Mouse (Mus musculus) thymus, postnatal 0 days (tissue): ENCODE results near the gene Icosl. TPM values are rescaled to one million over a fixed set of nuclear protein-coding genes. Genes with fewer than 3 reads are reported as not detected.
"Not testable (repeated sequence)": the region's sequence is repeated elsewhere in the genome, so short reads cannot be mapped to it uniquely, and the experiment has no call there.

Experiments
- DNase-seq: peaks from one replicate; pipeline ENCODE4 v3.0.0-alpha.2; 2015; ENCODE audit warnings: low spot score
- polyA plus RNA-seq: library from polyadenylated mRNA; unstranded; fragments of >200 nt; fragmentation: Nextera tagmentation; extraction: Ambion mirVana; gene quantifications from 2 replicates; pipeline ENCODE4 v1.2.1, GENCODE M21; 2015

The Icosl gene
- polyA plus RNA-seq, 1 experiment from 2014 or later, result 6.2 TPM

DNA sequence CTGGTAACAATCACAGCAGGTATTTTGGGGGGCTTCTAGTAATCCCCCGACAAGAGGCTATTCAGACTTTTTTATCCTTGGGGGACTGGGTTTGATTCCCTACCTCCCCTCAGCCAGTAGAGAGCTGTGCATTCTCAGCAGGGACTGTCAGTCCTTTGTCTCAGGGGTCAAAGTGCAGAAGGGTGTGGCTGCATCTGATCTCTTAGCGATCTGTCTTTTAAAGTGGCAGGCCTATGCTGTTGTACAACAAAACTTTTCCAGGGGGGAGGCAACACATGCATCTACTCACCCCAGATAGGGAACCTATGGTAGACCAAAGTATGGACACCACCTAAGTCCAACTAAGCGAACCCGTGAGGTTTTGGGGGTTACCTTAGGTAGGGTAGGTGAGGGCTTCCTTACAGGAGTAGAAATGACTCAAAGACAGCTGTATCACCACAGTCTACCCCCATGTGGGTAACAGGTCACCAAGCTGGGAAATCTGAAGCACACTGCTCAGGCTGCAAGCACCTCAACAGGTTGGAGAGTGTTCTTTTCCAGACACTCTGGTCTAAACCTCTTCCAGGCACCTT lies 45.5 kb downstream of the Icosl start:
- DNase-seq, result no peak

DNA sequence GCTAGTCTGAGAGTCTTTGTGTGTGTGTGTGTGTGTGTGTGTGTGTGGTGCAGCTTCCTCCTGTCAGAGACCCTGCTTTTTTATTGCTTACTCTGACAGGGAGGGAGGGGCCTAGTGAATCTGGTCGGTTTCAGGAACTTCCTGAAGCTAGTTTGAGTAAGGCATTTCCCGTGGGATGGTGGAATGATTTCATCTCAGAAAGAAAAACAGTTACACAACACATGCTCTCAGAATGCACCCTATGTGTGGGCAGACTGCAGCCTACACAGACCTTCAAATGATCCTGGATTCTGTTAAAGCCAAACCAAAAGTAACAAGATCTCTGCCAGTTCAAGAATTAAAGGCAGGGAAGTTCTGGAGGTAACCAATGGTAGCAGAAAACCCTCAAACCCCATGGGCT lies 46.1 kb downstream of the Icosl start:
- DNase-seq, result no peak

DNA sequence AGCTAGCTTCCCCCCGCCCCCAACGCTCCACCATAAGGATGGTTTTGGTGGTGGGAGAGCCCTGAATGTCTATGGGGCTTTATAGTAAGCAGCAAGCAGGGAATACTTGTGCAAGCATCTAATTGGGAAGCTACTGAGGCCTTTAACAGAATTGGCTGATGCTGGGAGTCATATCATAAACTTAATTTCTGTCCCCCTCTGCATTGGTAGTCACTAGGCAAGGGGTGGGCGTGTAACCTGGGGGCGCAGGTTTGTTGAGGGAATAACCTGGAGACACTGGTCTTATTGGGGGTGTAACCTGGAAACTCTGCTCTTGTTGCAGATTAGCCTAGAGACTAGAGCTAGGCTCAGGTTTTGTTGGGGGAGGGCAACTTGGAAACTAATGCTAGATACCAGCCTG lies 50.3 kb downstream of the Icosl start:
- no peak for DNase-seq

DNA sequence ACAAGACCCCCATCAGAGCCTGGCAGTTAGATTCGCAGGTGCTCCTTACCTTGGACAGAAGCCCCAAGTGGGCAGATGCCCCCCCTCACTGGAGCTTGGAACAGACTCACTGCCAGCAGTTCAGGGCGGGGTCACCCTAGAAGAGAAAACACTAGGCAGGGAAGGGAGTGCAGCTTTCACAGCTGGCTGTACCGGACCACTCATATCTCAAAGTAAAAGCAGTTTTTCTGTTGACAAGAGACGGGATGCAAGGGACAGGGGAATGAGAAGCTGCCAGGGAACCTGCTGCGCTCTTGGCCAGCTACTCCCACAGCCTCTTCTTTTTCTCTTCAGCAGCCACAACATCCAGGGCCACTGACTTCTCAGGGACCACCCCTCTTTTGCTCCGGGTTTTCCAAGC lies 55.0 kb downstream of the Icosl start:
- DNase-seq, result not testable (repeated sequence)

DNA sequence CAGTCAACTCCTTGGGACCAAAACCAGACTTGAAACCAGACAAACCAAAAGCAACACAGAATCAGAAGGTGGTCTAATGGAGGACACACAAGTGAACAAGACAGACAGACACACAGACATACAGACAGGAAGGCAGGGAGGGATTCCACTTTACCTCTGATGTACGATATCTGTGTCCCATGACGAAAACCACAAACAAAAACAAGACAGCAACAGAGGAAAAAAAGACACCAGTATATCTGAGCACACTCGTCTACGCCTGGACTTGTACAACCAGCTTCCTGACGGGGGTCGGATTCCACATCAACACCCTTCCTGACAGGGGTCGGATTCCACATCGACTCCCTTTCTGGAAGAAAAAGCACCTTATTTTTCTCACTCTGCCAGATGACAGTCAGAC lies 56.0 kb downstream of the Icosl start:
- DNase-seq, result not testable (repeated sequence)

DNA sequence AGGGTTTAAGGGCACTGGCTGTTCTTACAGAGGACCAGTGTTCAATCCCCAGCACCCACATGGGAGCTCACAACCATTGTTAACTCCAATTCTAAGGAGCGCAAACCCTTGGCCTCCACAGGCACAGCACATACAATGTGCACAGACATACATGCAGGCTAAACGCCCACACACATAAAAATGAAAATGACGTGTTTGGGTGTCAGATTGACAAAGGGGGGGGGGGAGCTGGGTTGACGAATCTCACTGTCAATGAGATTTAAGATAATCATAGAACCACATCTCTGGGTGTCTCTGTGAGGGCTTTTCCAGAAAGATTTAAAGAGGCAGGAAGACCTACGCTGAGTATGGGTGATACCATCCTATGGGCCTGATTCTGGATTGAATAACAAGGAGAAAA lies 57.2 kb downstream of the Icosl start:
- no peak for DNase-seq

DNA sequence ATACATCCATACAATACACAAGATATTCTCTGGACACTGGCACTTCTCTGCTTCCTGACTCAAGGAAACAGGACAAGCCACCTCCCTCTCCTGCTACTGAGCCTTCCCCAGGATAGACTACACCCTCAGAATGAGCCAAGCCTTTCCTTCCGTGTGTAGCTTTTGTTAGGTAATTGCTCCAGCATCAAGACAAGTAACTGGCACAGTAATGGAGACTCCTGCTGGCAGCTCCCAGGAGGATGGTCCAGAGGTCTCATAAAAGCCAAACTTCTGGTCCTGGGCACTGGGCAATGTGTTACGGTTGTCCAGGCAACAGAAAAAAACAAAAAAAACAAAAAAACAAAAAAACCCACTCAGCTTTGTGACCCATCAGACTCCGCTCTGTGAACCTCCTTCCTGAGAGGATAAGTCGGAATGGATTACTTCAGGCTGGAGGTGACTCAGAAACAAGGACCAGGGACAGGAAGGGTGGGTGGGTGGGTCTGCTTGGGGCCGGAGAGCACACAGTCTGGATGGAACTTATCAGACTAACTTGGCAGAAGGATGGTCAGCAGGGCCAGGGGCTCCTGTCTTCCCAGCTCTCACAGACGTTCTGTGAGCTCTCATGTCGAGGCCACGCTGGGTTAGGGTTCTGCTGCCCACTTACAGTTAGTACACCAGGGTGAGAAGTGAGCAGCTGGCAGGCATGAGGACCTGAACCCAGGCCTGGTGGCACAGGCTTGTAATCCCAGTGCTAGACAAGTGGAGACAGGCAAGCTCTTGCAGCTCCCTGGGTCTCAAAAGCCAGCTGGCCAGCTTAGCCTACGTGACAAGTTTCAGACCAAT lies 58.2 kb downstream of the Icosl start:
- no peak for DNase-seq

DNA sequence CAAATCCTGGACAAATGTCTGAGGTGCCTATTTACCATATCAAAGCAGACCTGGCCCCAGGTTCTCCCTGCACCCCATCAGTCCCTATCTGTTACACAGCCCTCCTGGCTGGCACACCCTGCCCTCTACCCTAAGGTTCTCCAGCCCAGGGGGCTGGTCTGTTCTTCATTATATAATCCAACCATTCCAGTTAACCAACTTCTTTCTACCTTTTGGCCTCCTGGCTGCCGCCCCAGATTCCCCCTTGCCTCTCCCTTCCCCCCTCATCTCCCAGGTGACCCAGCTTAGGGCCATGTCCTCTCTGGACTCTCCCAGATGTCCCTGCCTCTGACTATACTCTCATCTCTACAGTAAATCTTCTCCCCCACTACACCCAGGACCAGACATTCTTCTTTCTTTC lies 58.8 kb downstream of the Icosl start:
- no peak for DNase-seq

DNA sequence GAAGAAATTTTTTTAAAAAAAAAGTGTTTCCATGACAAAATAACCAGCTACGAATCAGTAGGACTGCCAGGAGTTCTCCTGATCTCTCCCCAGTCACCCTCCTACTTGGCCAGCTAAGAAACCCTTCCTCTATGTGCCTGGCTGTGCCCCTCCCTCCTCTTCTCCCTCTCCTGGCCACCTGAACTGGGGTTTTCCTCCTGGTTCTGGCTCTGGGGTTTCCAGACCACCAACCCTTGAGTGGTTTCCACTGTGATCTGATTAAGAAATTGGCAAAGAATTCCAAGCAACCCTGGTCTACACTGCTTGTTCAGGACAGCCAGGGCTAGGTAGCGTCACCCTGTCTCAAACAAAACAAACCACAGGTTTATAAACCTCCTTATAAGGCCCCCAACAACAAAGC lies 59.5 kb downstream of the Icosl start:
- DNase-seq, result no peak

DNA sequence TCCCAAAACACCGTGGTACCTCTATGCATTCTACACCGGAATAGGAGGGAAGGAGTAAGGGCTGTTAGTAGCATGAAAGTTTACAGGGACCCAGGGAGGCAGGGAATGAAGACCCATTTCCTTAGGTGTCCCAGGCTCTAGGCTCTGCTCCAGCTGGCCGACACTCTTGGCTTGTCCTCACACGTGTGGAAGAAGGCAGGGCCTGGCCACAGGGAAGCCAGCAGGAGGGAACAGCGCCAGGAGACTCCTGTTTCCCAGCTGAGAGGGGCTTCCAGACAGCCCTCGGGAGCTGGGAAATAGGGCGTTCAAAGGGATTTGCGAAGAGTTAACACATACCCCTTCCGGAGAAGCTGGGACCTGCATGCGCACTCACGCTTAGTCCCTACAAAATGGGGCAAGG lies 60.3 kb downstream of the Icosl start:
- no peak for DNase-seq

DNA sequence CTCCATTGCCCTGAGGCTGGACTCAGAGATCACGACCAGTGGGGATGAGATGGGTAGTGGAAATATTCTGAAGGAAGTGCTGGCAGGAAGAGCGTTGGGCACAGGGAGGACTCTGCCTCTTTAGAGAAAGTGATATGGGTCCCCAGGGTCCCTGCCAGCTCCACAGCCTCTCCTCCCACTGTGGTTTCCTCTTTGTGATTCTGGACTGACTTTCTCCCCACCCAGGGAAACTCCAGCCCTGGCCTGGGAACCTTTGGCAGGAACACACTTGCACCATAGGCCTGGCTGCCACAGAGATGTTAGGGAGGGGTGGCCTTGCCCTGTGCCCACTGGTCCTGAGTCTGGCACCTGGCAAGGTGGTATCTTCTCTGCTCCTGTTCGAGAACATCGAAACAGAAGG lies 60.9 kb downstream of the Icosl start:
- no peak for DNase-seq

Other genes with a start within 250 kb of the Icosl start
- gene Krtap10-4, start 242.2 kb upstream of the Icosl start, polyA plus RNA-seq, result not detected in 2 replicates
- gene Krtap10-10, start 233.4 kb upstream of the Icosl start, polyA plus RNA-seq, result not detected in 2 replicates
- not detected in 2 replicates for gene Gm36176, start 222.5 kb upstream of the Icosl start, polyA plus RNA-seq
- gene Gm10318, start 216.4 kb upstream of the Icosl start, polyA plus RNA-seq, result not detected in 2 replicates
- not detected in 2 replicates for gene Gm3285, start 207.3 kb upstream of the Icosl start, polyA plus RNA-seq
- 1.2 TPM in 2 replicates for gene Lrrc3, start 166.8 kb upstream of the Icosl start, polyA plus RNA-seq
- gene Trpm2, start 98.7 kb upstream of the Icosl start, polyA plus RNA-seq, result 18.1 and 21.8 TPM in 2 replicates
- 20.9 and 21.0 TPM in 2 replicates for gene 1810043G02Rik, start 90.8 kb upstream of the Icosl start, polyA plus RNA-seq
- gene Pfkl, start 59.2 kb upstream of the Icosl start, polyA plus RNA-seq, result 41.1 and 45.5 TPM in 2 replicates
- gene Dnmt3l, start 27.4 kb upstream of the Icosl start, polyA plus RNA-seq, result 0.69 and 1.1 TPM in 2 replicates
- 8.8 and 10.1 TPM in 2 replicates for gene Aire, start 25.7 kb upstream of the Icosl start, polyA plus RNA-seq
- 28.9 and 31.2 TPM in 2 replicates for gene D10Jhu81e, start 100.5 kb downstream of the Icosl start, polyA plus RNA-seq
- gene Pwp2, start 115.8 kb downstream of the Icosl start, polyA plus RNA-seq, result 18.1 and 18.7 TPM in 2 replicates
- gene Trappc10, start 175.3 kb downstream of the Icosl start, polyA plus RNA-seq, result 20.0 and 26.3 TPM in 2 replicates